Mouse (Mus musculus) cerebellum, adult 9-10 months (tissue): ENCODE results near the gene Rnf187.
A peak's percentile ranks its signal among the peaks of the same experiment; 100 is the strongest.
"Not testable (repeated sequence)": the region's sequence is repeated elsewhere in the genome, so short reads cannot be mapped to it uniquely, and the experiment has no call there.

ENCODE experiments used
- DNase-seq: peaks from one replicate; pipeline ENCODE4 v3.0.0; 2022

Gene Rnf187

DNA sequence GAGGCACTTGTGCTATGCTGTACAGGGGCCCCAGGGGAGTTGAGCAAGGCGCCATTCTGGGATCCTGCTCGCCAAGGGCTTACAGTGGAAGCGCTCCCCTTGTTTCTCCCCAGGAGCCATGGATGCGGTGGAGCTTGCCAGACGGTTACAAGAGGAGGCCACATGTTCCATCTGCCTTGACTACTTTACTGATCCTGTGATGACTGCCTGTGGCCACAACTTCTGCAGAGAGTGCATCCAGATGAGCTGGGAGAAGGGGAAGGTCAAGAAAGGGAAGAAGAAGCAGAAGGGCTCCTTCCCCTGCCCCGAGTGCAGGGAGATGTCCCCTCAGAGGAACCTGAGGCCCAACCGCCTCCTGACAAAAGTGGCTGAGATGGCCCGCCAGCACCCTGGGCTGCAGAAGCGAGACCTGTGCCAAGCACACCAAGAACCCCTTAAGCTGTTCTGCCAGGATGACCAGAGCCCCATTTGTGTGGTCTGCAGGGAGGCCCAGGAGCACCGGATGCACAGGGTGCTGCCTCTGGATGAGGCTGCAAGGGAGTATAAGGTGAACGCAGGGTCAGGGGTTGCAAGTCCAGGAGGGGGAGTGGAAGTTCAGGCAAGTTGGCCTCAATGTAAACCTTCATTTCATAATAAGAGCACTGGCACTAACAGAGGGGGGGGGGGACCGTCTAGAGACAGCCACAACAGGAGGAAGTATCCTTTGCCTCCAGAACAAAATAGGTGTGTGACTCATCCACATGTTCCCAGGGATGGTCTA lies 26.5 kb upstream of the Rnf187 start:
- DNase-seq = no peak

- DNase-seq = no peak
These were observed 25.5 kb upstream of the Rnf187 start for GRCm38 (mm10) chr11:58964216-58964615.

- peak; percentile 65 for DNase-seq
These were observed 24.8 kb upstream of the Rnf187 start for GRCm38 (mm10) chr11:58963543-58963942.

DNA sequence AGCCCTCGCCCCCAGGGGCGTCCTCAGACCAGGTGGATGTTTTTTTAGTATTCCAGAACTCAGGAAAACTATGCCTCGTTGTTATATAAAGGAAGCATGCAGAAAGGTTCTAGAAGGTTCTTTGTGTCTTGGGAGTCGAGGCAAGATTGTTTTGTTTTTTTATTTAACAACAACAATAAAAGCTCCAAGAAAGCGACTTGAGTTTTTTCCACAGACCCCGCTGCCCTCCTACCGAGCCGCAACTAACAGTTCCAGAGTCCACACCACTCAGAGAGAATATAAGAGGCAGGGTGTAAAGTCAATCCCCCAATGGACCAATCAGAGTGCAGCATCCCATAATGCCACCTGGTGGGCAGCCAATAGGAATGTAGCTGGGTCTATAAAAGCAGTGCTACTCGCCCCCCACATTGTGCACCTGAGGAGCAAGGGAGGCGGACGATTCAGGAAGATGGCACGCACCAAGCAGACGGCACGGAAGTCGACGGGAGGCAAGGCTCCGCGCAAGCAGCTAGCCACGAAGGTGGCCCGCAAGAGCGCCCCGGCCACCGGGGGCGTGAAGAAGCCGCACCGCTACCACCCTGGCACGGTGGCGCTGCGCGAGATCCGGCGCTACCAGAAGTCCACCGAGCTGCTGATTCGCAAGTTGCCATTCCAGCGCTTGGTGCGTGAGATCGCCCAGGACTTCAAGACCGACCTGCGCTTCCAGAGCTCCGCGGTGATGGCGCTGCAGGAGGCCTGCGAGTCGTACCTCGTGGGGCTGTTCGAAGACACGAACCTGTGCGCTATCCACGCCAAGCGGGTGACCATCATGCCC lies 22.9 kb upstream of the Rnf187 start:
- peak; percentile 54 for DNase-seq

DNA sequence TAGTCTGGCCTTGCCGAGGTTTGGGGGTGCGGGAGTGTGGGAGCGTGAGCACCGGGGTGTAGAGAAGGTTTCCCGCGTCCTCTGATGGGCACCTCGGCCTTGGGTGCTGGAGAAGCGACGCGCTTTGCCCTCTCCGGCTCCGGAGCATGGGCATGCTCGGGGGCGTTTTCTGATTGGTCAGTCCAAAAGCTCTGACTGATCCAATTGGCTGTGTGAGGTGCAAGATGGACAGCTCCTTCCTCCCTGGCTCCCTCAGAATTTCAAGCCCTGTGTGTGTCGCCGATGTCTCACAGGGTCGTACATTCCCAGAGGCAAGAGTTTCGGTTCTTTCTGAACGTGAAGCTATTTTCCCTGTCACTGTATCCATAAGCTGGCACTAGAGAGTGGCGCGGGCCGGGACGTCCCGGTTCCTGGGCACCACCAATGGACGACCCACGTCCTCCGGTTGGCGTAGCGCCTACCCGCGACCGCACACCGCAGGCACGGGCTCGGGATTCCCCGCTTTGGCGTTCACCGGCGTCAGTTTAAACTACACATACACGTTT lies 21.3 kb upstream of the Rnf187 start:
- DNase-seq = peak; percentile 95

GRCm38 (mm10) chr11:58959186-58959825 lies 20.6 kb upstream of the Rnf187 start:
- no peak for DNase-seq

DNA sequence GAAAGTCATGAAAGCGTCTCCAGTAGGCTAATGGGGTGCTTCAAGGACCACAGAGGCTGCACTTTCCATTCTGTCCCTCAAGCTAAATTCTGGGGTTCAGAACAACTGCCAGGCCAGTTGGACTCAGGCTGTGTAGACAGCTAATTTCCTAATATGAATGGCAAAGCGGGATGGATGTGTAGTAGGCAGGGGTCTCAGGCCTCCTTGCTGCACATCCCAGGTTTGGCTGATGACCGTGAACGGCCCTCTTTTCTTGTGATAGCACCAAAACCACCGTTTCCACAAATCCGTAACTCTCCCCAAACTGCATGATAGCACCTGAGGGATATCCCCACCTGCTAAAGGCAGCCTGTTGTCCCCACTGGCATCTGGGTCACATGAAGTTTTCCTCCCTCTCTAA lies 19.8 kb upstream of the Rnf187 start:
- DNase-seq = no peak

GRCm38 (mm10) chr11:58957226-58957914 lies 18.7 kb upstream of the Rnf187 start:
- no peak for DNase-seq

DNA sequence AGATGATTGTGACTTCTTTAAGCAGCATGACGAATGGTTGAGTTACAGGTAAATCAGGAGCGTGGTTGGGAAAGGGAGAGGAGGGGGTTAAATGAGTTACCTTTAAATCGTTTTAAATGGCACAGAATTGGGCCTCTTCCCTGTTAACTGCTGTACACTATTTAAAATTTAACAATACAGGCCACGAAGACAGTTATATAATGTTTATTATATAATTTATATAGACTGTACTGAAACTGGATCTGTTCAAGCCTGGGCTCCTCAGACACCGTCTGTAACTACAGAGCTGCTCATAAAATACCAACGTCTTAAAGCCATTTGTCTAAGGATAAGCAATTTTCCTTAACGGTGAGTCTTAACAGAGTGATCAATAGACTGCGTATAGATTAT lies 17.1 kb upstream of the Rnf187 start:
- DNase-seq = peak; percentile 61

- DNase-seq = peak; percentile 75
These were observed 16.6 kb upstream of the Rnf187 start for GRCm38 (mm10) chr11:58955143-58955867.

DNA sequence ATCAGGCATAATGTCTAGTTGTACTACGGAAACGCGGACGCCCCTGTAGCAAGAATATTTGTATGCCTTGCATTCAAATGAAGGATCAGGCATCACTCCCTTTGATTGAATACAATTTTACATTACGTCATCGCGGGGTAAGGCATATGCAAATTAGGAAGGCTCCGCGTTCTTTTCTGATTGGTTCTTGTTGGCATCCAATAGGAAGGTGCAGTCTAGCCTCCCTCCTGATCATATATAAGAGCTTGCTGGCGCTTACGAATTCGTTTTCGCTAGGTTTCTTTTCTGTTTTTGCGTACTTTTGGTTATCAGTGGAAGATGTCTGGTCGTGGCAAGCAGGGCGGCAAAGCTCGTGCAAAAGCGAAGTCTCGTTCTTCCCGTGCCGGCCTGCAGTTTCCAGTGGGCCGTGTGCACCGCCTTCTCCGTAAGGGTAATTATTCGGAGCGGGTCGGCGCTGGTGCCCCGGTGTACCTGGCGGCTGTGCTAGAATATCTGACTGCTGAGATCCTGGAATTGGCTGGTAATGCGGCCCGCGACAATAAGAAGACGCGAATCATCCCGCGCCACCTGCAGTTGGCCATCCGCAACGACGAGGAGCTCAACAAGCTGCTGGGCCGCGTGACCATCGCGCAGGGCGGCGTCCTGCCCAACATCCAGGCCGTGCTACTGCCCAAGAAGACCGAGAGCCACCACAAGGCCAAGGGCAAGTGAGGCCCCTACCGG lies 15.9 kb upstream of the Rnf187 start, which contains the start of the genes Hist3h2a and Trim17:
Hist3h2a (plus strand) TSS at position 266 of the 723 bp plus-strand sequence.
Trim17 (plus strand) TSS at position 266 of the 723 bp plus-strand sequence.
- peak; percentile 100 for DNase-seq

GRCm38 (mm10) chr11:58954170-58954419 lies 15.4 kb upstream of the Rnf187 start:
- DNase-seq = not testable (repeated sequence)

- DNase-seq = peak; percentile 63
These were observed 14.8 kb upstream of the Rnf187 start for GRCm38 (mm10) chr11:58953351-58954169.

- peak; percentile 60 for DNase-seq
These were observed 12.5 kb upstream of the Rnf187 start for GRCm38 (mm10) chr11:58951210-58951609.

DNA sequence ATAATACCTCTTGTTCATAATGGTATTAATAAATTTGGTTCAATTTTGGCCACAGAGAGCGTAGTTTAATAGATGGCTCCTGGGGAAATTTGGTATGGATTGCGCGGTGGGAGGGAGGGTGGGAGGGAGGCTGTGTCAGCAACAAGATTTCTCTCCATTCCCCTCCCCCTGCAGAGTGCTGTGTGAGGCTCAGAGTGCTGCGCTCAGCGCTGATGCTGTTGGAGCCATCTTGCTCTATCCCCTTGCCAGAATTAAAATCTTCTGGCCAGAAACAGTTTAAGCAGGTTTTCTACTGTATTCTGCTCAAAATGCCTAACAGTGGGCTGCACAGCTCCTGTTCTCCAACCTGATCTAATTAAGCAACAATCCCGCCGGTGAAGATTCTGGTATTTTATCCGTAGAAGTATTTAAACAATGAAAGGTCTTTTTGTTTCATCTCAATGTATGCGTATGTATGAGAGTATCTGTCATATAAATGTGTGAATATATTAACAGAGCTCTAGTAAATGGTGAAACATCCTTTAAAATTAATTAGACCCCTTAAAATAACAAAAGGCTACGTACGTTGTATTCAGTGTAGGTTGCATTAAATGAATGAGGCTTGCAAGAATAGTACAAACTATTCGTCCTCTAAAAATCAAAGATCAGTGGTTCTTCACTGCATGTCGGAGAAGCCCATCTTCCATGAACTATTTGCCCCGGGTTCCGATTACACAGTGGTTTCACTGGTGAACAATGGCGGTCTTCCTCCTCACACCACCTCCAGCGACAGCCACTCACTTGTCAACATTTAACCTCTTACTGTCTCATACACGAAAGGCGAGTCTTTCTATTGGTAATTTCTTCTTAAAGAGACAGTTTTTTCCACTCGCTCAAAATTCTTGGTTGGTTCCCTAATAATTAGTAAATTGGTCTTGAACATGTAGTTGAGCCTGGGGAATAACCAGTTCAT lies 11.0 kb upstream of the Rnf187 start:
- peak; percentile 88 for DNase-seq

DNA sequence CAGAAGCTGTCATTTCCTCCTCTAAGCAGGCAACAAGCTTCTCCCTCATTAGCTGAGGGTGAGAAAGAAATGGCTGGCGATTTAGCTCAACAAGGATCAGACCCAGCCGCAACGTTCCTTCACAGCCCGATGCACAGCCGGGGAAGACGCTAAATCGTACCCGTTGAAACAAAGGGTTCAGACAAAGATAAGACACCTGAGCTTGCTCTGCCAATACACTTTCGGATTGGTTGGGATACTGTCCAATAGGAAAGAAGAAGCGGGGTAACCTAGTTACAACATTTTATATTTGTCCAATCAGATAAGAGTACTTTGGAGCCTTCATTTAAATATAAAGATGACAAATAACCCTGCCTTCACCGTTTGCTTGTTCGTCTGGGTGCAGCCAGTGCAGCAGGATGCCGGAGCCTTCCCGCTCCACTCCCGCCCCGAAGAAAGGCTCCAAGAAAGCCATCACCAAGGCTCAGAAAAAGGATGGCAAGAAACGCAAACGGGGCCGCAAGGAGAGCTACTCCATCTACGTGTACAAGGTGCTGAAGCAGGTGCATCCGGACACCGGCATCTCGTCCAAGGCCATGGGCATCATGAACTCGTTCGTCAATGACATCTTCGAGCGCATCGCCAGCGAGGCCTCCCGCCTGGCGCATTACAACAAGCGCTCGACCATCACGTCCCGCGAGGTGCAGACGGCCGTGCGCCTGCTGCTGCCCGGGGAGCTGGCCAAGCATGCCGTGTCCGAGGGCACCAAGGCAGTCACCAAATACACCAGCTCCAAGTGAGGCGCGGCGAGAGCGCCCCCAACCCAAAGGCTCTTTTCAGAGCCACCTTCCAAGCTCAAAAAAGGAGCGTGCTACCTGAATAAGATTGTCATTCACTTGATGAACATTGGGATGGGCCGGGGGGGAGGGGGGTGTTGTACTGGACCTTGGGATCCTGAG lies 10.1 kb upstream of the Rnf187 start, which contains the start of gene Hist3h2ba:
Hist3h2ba (plus strand) TSS at position 379 of the 938 bp plus-strand sequence.
- peak; percentile 99 for DNase-seq

DNA sequence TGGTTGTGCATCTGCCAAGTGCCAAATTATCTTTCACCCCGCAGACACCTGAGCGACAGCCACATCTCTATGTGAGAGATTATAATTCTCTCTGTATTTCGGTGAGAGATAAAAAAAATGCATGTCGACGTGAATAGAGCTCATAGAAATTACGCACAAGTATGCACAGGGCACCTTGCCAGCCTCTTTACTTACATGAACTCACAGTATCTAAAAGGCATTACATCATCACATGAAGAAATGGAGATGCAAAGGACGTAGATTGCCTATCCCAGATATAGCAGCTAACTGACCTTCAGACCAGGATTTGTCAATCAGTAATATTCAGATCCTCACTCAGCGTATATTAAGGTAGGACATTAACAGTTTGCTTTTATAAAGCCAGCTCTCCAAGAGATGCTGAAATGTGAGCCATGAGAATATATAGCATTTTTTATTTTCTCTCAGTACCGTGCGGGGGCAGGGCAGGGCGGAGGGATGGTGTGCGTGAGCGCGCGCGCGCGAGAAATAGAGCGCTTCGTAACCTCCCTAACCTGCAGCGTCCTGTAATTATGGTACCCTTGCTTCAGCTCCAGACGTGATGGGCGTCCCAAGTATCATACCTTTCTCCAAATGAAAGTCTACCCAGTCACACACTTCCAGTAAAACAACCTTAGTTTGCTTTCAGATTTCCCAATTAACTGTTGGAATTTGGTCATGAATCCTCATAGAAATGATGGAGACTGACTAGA lies 9.2 kb upstream of the Rnf187 start:
- peak; percentile 89 for DNase-seq
